Mouse (Mus musculus): ENCODE results near the gene Ell2.

GRCm38 (mm10) chr13:75818945-75819706 lies 112.6 kb downstream of the Ell2 start:
- TF ChIP-seq POLR2A (IDR thresholded peaks at IDR 0.05; ENCODE audit: insufficient read length, low read depth) (no peak), POLR2AphosphoS2 (IDR thresholded peaks at IDR 0.05; ENCODE audit: insufficient read length, low read depth) (no peak), MAX (IDR thresholded peaks at IDR 0.05; ENCODE audit: low read depth) (no peak), E2F4 (IDR thresholded peaks at IDR 0.05; ENCODE audit: insufficient read depth) (no peak), TCF12 (IDR thresholded peaks at IDR 0.05; ENCODE audit: insufficient read depth, poor library complexity, severe bottlenecking) (no peak), MYOG (IDR thresholded peaks at IDR 0.05; ENCODE audit: control insufficient read depth in 1 of 3, insufficient read depth in 1 of 3, insufficient read length in 2 of 3, low read depth in 2 of 3) (no peak), CEBPB (IDR thresholded peaks at IDR 0.05; ENCODE audit: insufficient read depth, poor library complexity, severe bottlenecking) (no peak), MYOD1 (IDR thresholded peaks at IDR 0.05; ENCODE audit: control insufficient read depth in 1 of 3, insufficient read length in 2 of 3, low read depth in 2 of 3) (no peak), REST (IDR thresholded peaks at IDR 0.05; ENCODE audit: insufficient read depth, insufficient read length) (no peak), SRF (IDR thresholded peaks at IDR 0.05; ENCODE audit: control insufficient read depth, insufficient read length, low read depth) (no peak), USF1 (IDR thresholded peaks at IDR 0.05; ENCODE audit: low read depth) (no peak), TCF3 (IDR thresholded peaks at IDR 0.05; ENCODE audit: insufficient read length, low read depth) (no peak)
